Mouse (Mus musculus): Measurements from ENCODE around the gene Wnt9a.

The Wnt9a gene

GRCm38 (mm10) chr11:59302700-59303569 lies 3.8 kb upstream of the Wnt9a start:
- peak; percentile 92 for DNase-seq (ENCODE audit: low spot score)

- no peak for DNase-seq (ENCODE audit: low spot score)
These were observed 1.5 kb upstream of the Wnt9a start for GRCm38 (mm10) chr11:59305008-59305820.

- no peak for DNase-seq (ENCODE audit: low spot score)
These were observed 910 bp upstream of the Wnt9a start for GRCm38 (mm10) chr11:59305821-59306215.

GRCm38 (mm10) chr11:59307422-59308163 lies 865 bp downstream of the Wnt9a start:
- DNase-seq (ENCODE audit: low spot score): peak; percentile 64

GRCm38 (mm10) chr11:59308164-59308542 lies 1.4 kb downstream of the Wnt9a start:
- DNase-seq (ENCODE audit: low spot score): no peak

GRCm38 (mm10) chr11:59308625-59309024 lies 1.9 kb downstream of the Wnt9a start:
- no peak for DNase-seq (ENCODE audit: low spot score)

- DNase-seq (ENCODE audit: low spot score): no peak
These were observed 2.5 kb downstream of the Wnt9a start for GRCm38 (mm10) chr11:59309106-59309805.

GRCm38 (mm10) chr11:59309976-59310375 lies 3.2 kb downstream of the Wnt9a start:
- DNase-seq (ENCODE audit: low spot score): no peak

- no peak for DNase-seq (ENCODE audit: low spot score)
These were observed 5.3 kb downstream of the Wnt9a start for GRCm38 (mm10) chr11:59312060-59312459.

GRCm38 (mm10) chr11:59312501-59312900 lies 5.8 kb downstream of the Wnt9a start:
- no peak for DNase-seq (ENCODE audit: low spot score)

GRCm38 (mm10) chr11:59313029-59313811 lies 6.5 kb downstream of the Wnt9a start:
- DNase-seq (ENCODE audit: low spot score): no peak

GRCm38 (mm10) chr11:59313944-59314343 lies 7.2 kb downstream of the Wnt9a start:
- no peak for DNase-seq (ENCODE audit: low spot score)

- no peak for DNase-seq (ENCODE audit: low spot score)
These were observed 9.8 kb downstream of the Wnt9a start for GRCm38 (mm10) chr11:59316517-59316916.

GRCm38 (mm10) chr11:59322988-59323387 lies 16.3 kb downstream of the Wnt9a start:
- DNase-seq (ENCODE audit: low spot score): no peak

- DNase-seq (ENCODE audit: low spot score): no peak
These were observed 18.0 kb downstream of the Wnt9a start for GRCm38 (mm10) chr11:59324777-59325176.

- no peak for DNase-seq (ENCODE audit: low spot score)
These were observed 20.9 kb downstream of the Wnt9a start for GRCm38 (mm10) chr11:59327625-59328024.

GRCm38 (mm10) chr11:59329616-59330015 lies 22.9 kb downstream of the Wnt9a start:
- DNase-seq (ENCODE audit: low spot score): no peak

- peak; percentile 30 for DNase-seq (ENCODE audit: low spot score)
These were observed 23.8 kb downstream of the Wnt9a start for GRCm38 (mm10) chr11:59330560-59330959.

- no peak for DNase-seq (ENCODE audit: low spot score)
These were observed 24.6 kb downstream of the Wnt9a start for GRCm38 (mm10) chr11:59331167-59331869.

- DNase-seq (ENCODE audit: low spot score): no peak
These were observed 26.2 kb downstream of the Wnt9a start for GRCm38 (mm10) chr11:59332938-59333337.
